Mouse (Mus musculus) liver, embryonic 15.5 days (tissue): Measurements from ENCODE around the gene Pawr. TPM values are rescaled to one million over a fixed set of nuclear protein-coding genes. Genes with fewer than 3 reads are reported as not detected.

Experiments
- ATAC-seq: fragments of 200-750 bp; cut with Nextera tagmentation; 2 replicates; pipeline ENCODE4 v1.8.0; 2017; ENCODE audit warnings: moderate number of reproducible peaks, mild to moderate bottlenecking, moderate library complexity; ENCODE audit not compliant: insufficient read depth
- H3K27ac ChIP-seq: fragments of 300-500 bp; sonication (generic); replicated peaks from 2 replicates; pipeline ENCODE4 v1.5.1; 2015; ENCODE audit warnings: mild to moderate bottlenecking, inconsistent platforms
- H3K27me3 ChIP-seq: fragments of 300-500 bp; sonication (generic); 2 replicates; pipeline ENCODE4 v1.6.1; 2015; ENCODE audit warnings: mild to moderate bottlenecking, inconsistent platforms
- H3K36me3 ChIP-seq: fragments of 300-500 bp; sonication (generic); replicated peaks from 2 replicates; pipeline ENCODE4 v1.6.1; 2015; ENCODE audit warnings: moderate library complexity, mild to moderate bottlenecking, inconsistent platforms
- H3K4me1 ChIP-seq: fragments of 300-500 bp; sonication (generic); replicated peaks from 2 replicates; pipeline ENCODE4 v1.6.1; 2015; ENCODE audit warnings: inconsistent platforms
- H3K4me2 ChIP-seq: fragments of 300-500 bp; sonication (generic); 2 replicates; pipeline ENCODE4 v1.6.1; 2015; ENCODE audit warnings: moderate library complexity, mild to moderate bottlenecking, inconsistent platforms
- H3K4me3 ChIP-seq: fragments of 300-500 bp; sonication (generic); replicated peaks from 2 replicates; pipeline ENCODE4 v1.5.1; 2015; ENCODE audit warnings: mild to moderate bottlenecking, inconsistent platforms
- H3K9ac ChIP-seq: fragments of 300-500 bp; sonication (generic); 2 replicates; pipeline ENCODE4 v1.6.1; 2015; ENCODE audit warnings: moderate library complexity, mild to moderate bottlenecking, inconsistent platforms
- H3K9me3 ChIP-seq: fragments of 300-500 bp; sonication (generic); replicated peaks from 2 replicates; pipeline ENCODE4 v1.6.1; 2016; ENCODE audit warnings: inconsistent platforms
- WGBS: fragments of 180-500 bp; shearing (Covaris S2); methylation state at CpG from one replicate; pipeline ENCODE4 v1.1.7; 2015; ENCODE audit warnings: mixed read lengths; ENCODE audit not compliant: insufficient replicate concordance; 5-methylcytosine and 5-hydroxymethylcytosine counted together
- polyA plus RNA-seq: library from polyadenylated mRNA; unstranded; fragments of >200 nt; fragmentation: Nextera tagmentation; extraction: Ambion mirVana; gene quantifications from 2 replicates; pipeline ENCODE4 v1.2.1, GENCODE M21; 2015

Gene Pawr
- polyA plus RNA-seq, 1 experiment from 2014 or later = 4.1 TPM

- Histone ChIP-seq H3K27me3 (no peaks in the 10 kb centered on the region), H3K4me3 (no peak overlapping the region), H3K36me3 (no peaks in the 10 kb centered on the region), H3K4me2 (no peak overlapping the region), H3K4me1 (no peaks in the 10 kb centered on the region; the same call in 1 of the 2 replicates), H3K9ac (no peak overlapping the region), H3K9me3 (no peaks in the 10 kb centered on the region), H3K27ac (no peak overlapping the region)
- 76% methylated on average over 12 of the region's 12 CpGs for WGBS
- ATAC-seq = no peak
Measured at GRCm38 (mm10) chr10:108356601-108357187, 24.8 kb downstream of the Pawr start.

- no peak overlapping the region for H3K27ac ChIP-seq
- no peak overlapping the region for H3K4me3 ChIP-seq
- H3K4me1 ChIP-seq = no peaks in the 10 kb centered on the region; the same call in 1 of the 2 replicates
- no peak overlapping the region for H3K4me2 ChIP-seq
- H3K36me3 ChIP-seq = peaks cover 4% of the 10 kb centered on the region; the same call in 1 of the 2 replicates
- no peak for ATAC-seq
- 65% methylated on average over 16 of the region's 16 CpGs for WGBS
- H3K9ac ChIP-seq = no peak overlapping the region
- no peaks in the 10 kb centered on the region for H3K27me3 ChIP-seq
- H3K9me3 ChIP-seq = no peaks in the 10 kb centered on the region
Measured at GRCm38 (mm10) chr10:108359974-108360373, 28.1 kb downstream of the Pawr start.

GRCm38 (mm10) chr10:108360801-108361200 lies 28.9 kb downstream of the Pawr start:
- H3K4me2 ChIP-seq = no peak overlapping the region
- ATAC-seq = no peak
- H3K4me1 ChIP-seq = no peaks in the 10 kb centered on the region; the same call in 1 of the 2 replicates
- no peak overlapping the region for H3K27ac ChIP-seq
- no peaks in the 10 kb centered on the region for H3K9me3 ChIP-seq
- H3K36me3 ChIP-seq = peaks cover 6% of the 10 kb centered on the region; the same call in 1 of the 2 replicates
- H3K9ac ChIP-seq = no peak overlapping the region
- no peaks in the 10 kb centered on the region for H3K27me3 ChIP-seq
- WGBS = 60% methylated on average over 6 of the region's 6 CpGs
- no peak overlapping the region for H3K4me3 ChIP-seq

GRCm38 (mm10) chr10:108361419-108362155 lies 29.7 kb downstream of the Pawr start:
- no peak overlapping the region for H3K4me2 ChIP-seq
- no peaks in the 10 kb centered on the region for H3K27me3 ChIP-seq
- ATAC-seq = no peak
- H3K36me3 ChIP-seq = peaks cover 6% of the 10 kb centered on the region; the same call in 1 of the 2 replicates
- no peaks in the 10 kb centered on the region; the same call in 1 of the 2 replicates for H3K4me1 ChIP-seq
- H3K27ac ChIP-seq = no peak overlapping the region
- no peak overlapping the region for H3K4me3 ChIP-seq
- 69% methylated on average over 9 of the region's 9 CpGs for WGBS
- H3K9ac ChIP-seq = no peak overlapping the region
- H3K9me3 ChIP-seq = no peaks in the 10 kb centered on the region

- 69% methylated on average over 9 of the region's 9 CpGs for WGBS
- H3K4me1 ChIP-seq = no peaks in the 10 kb centered on the region; the same call in none of the 2 replicates
- H3K4me2 ChIP-seq = no peak overlapping the region
- no peak for ATAC-seq
- H3K27me3 ChIP-seq = no peaks in the 10 kb centered on the region
- peaks cover 6% of the 10 kb centered on the region; the same call in 1 of the 2 replicates for H3K36me3 ChIP-seq
- H3K27ac ChIP-seq = no peak overlapping the region
- H3K4me3 ChIP-seq = no peak overlapping the region
- no peaks in the 10 kb centered on the region for H3K9me3 ChIP-seq
- no peak overlapping the region for H3K9ac ChIP-seq
Measured at GRCm38 (mm10) chr10:108363932-108364331, 32.0 kb downstream of the Pawr start.

GRCm38 (mm10) chr10:108364946-108365719 lies 33.2 kb downstream of the Pawr start:
- Histone ChIP-seq H3K36me3 (peaks cover 6% of the 10 kb centered on the region; the same call in 1 of the 2 replicates), H3K9ac (no peak overlapping the region), H3K27me3 (no peaks in the 10 kb centered on the region), H3K9me3 (no peaks in the 10 kb centered on the region), H3K4me2 (no peak overlapping the region), H3K27ac (no peak overlapping the region), H3K4me3 (no peak overlapping the region), H3K4me1 (no peaks in the 10 kb centered on the region; the same call in none of the 2 replicates)
- 84% methylated on average over 26 of the region's 26 CpGs for WGBS
- no peak for ATAC-seq

GRCm38 (mm10) chr10:108366251-108366650 lies 34.3 kb downstream of the Pawr start:
- Histone ChIP-seq H3K27ac (no peak overlapping the region), H3K9ac (no peak overlapping the region), H3K9me3 (no peaks in the 10 kb centered on the region), H3K27me3 (no peaks in the 10 kb centered on the region), H3K4me2 (no peak overlapping the region), H3K36me3 (peaks cover 6% of the 10 kb centered on the region; the same call in 1 of the 2 replicates), H3K4me3 (no peak overlapping the region), H3K4me1 (no peaks in the 10 kb centered on the region; the same call in none of the 2 replicates)
- ATAC-seq = no peak
- WGBS = 79% methylated on average over 5 of the region's 5 CpGs

- Histone ChIP-seq H3K27ac (no peak overlapping the region), H3K4me2 (no peak overlapping the region), H3K27me3 (no peaks in the 10 kb centered on the region), H3K9me3 (no peaks in the 10 kb centered on the region), H3K9ac (no peak overlapping the region), H3K4me3 (no peak overlapping the region), H3K36me3 (peaks cover 6% of the 10 kb centered on the region; the same call in 1 of the 2 replicates), H3K4me1 (no peaks in the 10 kb centered on the region; the same call in none of the 2 replicates)
- ATAC-seq = no peak
- 70% methylated on average over 6 of the region's 6 CpGs for WGBS
Measured at GRCm38 (mm10) chr10:108368358-108368757, 36.4 kb downstream of the Pawr start.

GRCm38 (mm10) chr10:108372258-108372657 lies 40.3 kb downstream of the Pawr start:
- ATAC-seq = no peak
- no peak overlapping the region for H3K4me3 ChIP-seq
- no peak overlapping the region for H3K27ac ChIP-seq
- H3K4me1 ChIP-seq = no peaks in the 10 kb centered on the region; the same call in none of the 2 replicates
- H3K9ac ChIP-seq = no peak overlapping the region
- H3K4me2 ChIP-seq = no peak overlapping the region
- H3K27me3 ChIP-seq = no peaks in the 10 kb centered on the region
- 71% methylated on average over 7 of the region's 7 CpGs for WGBS
- no peaks in the 10 kb centered on the region for H3K36me3 ChIP-seq
- no peaks in the 10 kb centered on the region for H3K9me3 ChIP-seq

GRCm38 (mm10) chr10:108372858-108373257 lies 40.9 kb downstream of the Pawr start:
- H3K4me3 ChIP-seq = no peak overlapping the region
- no peaks in the 10 kb centered on the region for H3K9me3 ChIP-seq
- no peaks in the 10 kb centered on the region for H3K27me3 ChIP-seq
- H3K9ac ChIP-seq = no peak overlapping the region
- ATAC-seq = no peak
- no peak overlapping the region for H3K27ac ChIP-seq
- no peaks in the 10 kb centered on the region for H3K36me3 ChIP-seq
- no peak overlapping the region for H3K4me2 ChIP-seq
- no peaks in the 10 kb centered on the region; the same call in none of the 2 replicates for H3K4me1 ChIP-seq
- WGBS = 74% methylated on average over 5 of the region's 5 CpGs

- Histone ChIP-seq H3K27ac (no peak overlapping the region), H3K4me1 (no peaks in the 10 kb centered on the region), H3K9me3 (no peaks in the 10 kb centered on the region), H3K4me2 (no peak overlapping the region), H3K36me3 (no peaks in the 10 kb centered on the region), H3K4me3 (no peak overlapping the region), H3K9ac (no peak overlapping the region), H3K27me3 (no peaks in the 10 kb centered on the region)
- 73% methylated on average over 8 of the region's 8 CpGs for WGBS
- ATAC-seq = no peak
Measured at GRCm38 (mm10) chr10:108375796-108376195, 43.9 kb downstream of the Pawr start.
